Mouse (Mus musculus): Measurements from ENCODE around the gene Pyroxd1.

Gene Pyroxd1

GRCm38 (mm10) chr6:142377081-142377480, 31.6 kb downstream of the Pyroxd1 start:
- no peak for DNase-seq

GRCm38 (mm10) chr6:142378576-142379330, 33.3 kb downstream of the Pyroxd1 start:
- no peak for DNase-seq

GRCm38 (mm10) chr6:142379961-142380360, 34.5 kb downstream of the Pyroxd1 start:
- DNase-seq: no peak

DNA sequence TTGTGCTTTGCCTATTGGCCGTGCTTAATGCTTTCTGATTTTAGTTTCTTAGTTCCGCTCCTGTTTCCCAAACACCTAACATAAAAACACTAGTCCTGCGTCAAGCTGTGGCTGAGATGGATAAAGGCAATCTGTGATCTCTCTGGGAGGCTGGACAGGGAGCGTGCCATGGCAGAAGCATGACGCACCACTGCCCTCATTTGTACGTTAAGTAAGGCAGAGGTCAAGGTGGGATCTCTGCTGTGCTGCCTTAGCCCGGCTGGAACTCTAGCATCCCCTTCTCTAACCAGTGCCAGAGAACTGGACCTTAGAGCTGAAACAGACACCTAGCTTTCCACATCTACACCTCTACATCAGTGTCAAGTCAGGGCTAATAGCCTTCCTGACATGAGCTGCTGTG, 36.2 kb downstream of the Pyroxd1 start:
- DNase-seq: no peak

DNA sequence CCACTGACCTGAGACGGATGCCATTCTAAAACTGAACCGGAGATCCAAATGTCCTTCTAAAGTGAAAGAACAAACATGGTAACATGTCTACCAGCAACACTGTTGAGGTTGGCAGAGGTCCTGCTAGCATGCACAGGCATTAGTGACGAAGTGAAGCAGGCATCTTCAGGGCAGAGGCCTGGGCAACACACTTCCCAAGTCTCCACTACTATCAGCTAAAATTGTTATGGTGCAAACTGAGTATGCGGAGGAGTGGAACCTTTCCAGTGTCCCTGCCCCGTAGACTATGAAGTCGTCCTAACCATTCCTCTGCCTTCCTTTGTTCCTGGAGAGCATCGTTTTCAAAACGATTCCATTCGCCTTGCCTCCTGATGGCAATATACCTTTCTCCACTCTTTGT, 39.1 kb downstream of the Pyroxd1 start:
- DNase-seq: no peak

- DNase-seq: no peak
Observed at GRCm38 (mm10) chr6:142386285-142387010, 41.0 kb downstream of the Pyroxd1 start.

GRCm38 (mm10) chr6:142387011-142387754, 41.7 kb downstream of the Pyroxd1 start, which contains the start of the genes Recql and Golt1b:
Recql (minus strand) TSS chr6:142387087.
Golt1b (plus strand) TSS chr6:142387221.
- DNase-seq: peak; percentile 98 to 99

DNA sequence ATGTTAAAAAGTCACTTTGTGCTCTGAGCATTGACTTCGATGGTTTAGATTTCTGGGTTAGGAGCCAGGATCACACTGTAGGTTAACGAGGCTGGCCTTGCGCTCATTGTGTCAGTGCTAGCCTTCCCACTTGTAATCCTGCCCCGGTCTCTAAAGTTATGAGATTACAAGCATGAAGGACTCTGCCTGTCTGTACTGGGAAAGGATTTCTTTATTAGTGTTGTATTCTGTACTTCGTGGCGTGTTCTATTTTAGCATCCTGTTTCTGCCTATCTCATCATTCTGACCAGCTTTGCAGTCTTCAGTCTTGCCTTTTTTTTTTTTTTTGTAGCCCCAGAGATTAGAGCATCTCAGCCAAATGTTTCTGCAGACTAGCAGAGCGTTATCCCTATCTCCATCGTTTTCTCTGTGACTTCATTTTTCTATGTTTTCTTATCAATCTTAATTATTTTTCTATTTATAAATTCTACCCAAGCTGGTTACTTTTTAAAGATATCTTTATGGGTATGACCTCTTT, 42.4 kb downstream of the Pyroxd1 start:
- DNase-seq: no peak

DNA sequence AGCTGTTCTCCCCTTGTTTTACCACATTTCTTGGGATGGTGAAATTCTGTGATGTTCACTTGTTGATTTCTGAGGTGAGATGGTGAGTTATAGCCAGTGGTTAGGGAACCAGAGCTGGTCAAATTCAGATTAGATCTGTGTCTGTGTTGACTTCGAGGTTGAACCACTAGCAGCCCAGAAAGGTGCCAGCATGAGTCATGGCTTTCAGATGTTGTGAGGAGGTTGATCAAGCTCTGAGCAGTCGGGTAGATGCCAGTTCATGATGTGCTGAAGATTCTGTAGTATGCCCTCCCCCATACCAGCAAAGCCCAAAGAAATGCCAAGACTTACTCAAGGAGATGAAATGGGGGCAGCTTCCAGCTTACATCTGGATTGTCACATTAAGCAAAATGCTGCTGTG, 43.6 kb downstream of the Pyroxd1 start:
- DNase-seq: no peak

DNA sequence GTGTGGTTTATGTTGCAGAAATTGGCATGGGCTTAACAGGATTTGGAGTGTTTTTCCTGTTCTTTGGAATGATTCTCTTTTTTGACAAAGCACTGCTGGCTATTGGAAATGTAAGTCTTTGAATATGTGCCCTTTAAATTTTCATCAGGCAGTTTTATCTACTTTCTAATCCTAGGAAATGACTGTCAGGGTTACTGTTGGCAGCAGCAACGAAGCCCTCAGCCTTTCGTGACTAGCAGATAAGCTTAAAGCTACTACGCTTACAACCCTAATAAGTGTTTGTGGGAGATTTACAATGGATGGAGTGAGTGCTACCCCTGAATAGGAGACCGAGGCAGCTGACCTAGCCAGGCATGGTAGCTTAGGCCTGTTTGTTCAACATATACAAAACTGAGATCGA, 46.9 kb downstream of the Pyroxd1 start:
- no peak for DNase-seq

GRCm38 (mm10) chr6:142394669-142395068, 49.2 kb downstream of the Pyroxd1 start:
- DNase-seq: peak; percentile 16

DNA sequence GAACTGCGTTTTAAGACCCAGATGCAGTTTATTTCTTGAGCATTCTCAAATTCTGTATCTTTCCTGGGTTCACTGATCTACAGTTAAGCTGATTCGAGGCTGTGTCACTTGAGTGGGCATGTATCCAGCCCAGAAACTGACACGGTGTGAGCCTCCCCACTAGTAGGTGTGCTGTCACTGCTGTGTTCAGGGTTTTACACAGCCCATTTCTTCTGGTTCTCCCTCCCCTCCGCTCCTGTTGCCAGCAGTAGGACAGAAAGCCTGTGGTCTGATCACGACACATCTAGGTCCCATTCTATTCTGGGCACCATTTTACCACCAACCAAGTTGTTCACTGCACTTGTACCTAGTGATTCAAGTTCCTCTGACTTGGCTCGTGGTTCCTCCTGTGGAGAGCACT, 50.3 kb downstream of the Pyroxd1 start:
- no peak for DNase-seq

- DNase-seq: peak in 1 of 2 experiments; percentile 14
Observed at GRCm38 (mm10) chr6:142411140-142411539, 65.7 kb downstream of the Pyroxd1 start.

Data from cerebellum, postnatal 14 days (tissue).